Mouse (Mus musculus): ENCODE results near the gene Angptl2.

Gene Angptl2

DNA sequence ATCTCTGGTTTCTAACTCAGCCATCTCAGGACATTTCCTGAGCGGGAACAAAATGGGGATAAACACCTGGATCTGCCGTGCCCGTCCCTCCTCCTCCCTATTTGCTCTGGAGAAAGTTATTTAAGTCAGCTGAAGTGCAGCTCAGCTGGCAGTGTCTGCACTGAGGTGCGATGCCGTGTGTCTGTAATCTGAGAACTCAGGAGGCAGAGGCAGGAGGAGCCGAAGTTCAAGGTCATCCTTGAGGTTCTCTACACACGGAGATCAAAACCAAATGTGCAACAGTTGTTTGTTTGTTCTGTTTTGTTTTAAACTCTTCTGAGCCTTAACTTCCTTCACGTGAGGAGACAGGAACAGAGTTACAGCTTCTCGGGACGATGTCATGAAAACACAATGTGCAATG is 14.8 kb downstream of the Angptl2 start:
- no peak for DNase-seq (ENCODE audit: low read depth)

DNA sequence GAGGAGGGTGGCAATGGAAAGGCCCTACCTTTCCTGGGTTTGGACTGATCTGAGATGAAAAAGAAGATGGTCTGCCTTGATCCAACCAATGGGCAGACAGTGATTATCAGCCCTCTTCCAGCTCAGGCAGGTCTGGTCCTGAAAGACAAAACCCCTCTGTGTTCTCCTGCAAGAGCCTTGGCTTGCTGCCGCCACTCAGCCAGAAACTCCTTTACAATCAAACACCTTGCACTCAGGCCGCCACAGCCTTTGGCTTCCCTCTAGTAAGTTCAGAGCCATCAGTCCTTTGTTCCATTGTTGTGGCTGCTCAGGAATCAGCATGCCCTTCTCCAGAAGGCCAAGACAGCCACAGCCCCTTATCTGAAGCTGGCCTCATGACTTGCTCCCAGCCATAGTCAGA is 15.9 kb downstream of the Angptl2 start:
- no peak for DNase-seq (ENCODE audit: low read depth)

DNA sequence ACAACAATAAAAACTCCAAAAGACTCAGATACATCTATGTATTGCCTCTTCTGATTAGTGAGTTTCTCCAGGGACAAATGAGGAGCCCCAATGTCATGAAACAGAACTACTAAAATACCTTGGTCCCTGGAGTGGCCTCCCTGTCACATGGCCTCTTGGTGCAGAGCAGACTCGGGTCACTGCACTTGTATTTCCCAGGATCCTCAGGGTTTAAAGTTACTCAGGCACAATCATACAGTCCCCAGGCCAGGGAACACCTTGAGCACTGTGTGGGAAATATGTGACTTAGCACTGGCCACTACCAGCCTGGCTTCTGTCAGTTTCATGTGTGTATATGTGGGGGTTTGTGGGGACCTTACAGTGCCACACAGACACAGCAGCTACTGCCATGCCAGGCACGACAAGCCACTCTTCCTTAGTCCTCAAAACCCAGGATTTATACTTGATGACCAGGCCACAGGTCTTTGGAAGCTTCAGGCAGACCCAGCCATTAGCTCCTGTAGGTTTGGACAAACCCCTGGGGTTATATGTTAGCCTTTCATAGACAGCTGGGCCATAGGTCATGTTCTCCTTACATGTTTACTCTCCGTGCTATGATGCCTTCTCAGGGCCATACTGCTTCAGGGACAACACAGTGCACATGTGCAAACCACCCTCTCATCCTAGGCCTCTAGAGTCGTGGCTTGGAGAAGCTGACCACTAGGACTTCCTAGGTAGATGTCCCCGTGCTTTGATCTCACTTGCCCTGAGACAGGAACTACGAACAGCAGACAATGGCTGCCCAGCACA is 17.1 kb downstream of the Angptl2 start:
- DNase-seq (ENCODE audit: low read depth): no peak

DNA sequence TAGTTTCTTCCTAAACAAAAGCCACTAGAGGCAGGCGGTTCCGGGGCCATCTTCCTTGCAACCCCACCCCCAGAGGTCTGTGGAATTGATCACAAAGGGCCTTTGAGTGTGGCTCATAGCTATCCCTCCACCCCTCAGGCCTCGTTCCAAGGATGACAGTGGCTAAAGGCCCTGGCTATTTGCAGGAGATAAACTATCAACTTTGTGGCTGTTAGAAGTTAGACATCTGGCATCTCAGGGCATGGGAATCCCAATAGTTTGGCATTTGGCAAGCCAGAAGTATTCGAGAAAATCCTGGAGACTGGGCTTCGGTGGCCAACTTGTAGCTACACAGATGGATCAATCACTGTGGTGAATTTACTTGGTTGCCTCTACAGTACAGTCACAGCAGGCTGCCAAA is 18.0 kb downstream of the Angptl2 start:
- no peak for DNase-seq (ENCODE audit: low read depth)

DNA sequence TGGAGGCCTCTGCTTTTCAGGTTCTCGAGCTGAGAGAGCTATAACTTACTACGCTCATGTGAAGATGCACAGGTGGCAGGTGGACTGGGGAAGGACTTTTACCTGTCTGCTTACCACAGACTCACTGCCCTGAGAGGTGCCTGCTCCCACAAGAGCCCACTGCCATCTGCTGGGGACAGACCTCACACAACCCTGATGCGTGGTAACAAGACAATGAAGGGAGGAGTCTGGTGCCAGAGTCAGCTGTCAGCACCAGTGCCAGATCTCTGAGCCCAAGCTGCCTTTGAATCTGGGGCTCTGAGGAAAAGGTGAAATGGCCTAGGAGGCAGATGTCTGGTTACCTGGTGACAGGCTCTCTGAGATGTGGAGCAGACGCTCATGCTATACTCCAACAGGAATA is 19.0 kb downstream of the Angptl2 start:
- DNase-seq (ENCODE audit: low read depth): no peak

DNA sequence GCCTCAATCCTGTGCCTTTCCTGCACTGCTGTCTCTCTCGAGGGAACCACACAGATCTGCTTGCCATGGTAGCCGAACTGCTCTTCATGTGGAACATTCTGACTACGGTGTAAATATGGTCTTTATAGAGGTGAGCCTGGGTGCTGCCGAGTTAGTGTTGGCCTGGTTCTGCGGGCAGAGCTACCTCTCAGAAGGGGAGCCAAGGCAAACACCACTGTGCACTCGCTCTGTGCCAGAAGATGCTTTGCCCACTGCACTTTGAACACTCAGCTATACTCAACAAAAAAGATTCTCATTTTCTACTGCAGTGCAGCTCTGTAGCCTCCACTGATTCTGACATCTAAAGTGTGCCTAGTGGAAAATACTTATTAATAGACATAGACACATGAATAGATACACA is 21.7 kb downstream of the Angptl2 start:
- DNase-seq (ENCODE audit: low read depth): no peak

DNA sequence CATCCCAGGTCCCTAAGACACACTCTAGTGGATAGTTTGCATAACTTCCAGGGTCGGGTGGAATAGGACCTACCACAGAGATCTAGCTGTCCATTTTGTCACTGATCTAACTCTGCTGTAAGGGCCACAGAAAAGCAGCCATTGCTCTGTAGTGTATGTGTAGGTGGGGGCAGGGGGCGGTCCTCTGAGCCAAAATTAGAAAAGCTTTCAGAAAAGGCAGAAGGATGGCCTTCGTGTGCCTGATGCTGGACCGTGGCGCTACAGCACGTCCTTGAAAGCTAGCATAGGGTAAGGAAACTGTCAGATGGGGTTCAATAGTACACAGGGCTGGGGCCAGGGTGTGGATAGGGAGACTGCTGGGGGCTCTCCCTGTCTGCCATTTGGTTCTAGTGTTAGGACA is 29.0 kb downstream of the Angptl2 start:
- no peak for DNase-seq (ENCODE audit: low read depth)

DNA sequence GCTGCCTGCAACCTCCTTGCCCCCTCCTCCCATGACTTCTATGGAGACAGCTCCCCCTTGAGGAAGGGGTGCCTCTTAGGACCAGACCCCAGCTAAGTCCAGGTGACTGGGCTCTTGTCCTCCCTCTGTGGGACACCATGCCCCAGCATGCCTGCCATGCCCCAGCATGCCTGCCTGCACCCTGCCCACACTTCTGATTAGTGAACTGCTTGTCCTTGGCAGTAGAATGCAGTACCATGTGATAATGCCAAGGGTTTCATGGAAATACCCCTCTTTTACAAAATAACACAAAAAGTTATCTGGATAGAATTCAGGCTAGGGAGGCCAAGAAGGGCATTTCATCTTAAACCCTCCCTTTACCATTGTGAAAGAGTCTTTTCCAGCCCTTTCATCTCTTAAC is 29.5 kb downstream of the Angptl2 start:
- DNase-seq (ENCODE audit: low read depth): no peak

DNA sequence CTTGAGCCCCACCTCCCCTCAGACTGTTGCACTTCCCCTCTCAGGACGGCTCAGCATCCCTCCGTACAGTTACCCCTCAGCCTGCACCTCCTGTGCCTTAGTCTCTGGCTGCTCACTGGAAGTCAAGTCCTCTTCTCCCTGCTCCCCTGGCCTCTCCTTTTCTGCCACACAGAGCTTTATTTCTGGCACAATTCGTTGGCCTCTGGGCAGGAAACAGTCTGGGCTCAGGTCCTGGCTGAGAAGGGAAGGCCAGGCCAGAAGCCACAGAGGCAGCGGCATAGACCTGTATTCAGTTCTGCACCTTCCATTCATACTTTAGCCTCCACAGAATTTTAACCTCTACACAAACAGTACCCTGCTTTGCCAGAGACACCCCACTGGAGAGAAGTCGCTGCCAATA is 31.0 kb downstream of the Angptl2 start:
- DNase-seq (ENCODE audit: low read depth): no peak

DNA sequence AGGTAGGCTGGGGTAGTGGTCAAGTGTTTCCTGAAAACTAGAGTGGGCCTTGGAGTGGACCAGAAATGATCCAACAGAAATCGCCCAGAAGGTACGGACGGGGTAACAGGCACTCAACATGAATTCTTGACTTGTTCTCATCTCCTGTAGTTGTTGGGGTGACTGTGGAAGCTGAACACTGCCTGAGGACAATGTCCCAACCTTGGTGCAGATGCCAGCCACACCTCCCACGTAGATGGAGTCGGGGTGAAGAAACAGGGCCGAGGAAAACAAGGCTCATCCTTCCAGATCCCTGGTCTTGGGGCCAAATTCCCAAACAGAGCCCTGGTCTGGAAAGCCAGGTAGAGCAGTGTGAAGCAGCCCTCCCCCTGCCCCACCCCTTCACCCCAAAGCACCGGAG is 32.7 kb downstream of the Angptl2 start:
- no peak for DNase-seq (ENCODE audit: low read depth)

DNA sequence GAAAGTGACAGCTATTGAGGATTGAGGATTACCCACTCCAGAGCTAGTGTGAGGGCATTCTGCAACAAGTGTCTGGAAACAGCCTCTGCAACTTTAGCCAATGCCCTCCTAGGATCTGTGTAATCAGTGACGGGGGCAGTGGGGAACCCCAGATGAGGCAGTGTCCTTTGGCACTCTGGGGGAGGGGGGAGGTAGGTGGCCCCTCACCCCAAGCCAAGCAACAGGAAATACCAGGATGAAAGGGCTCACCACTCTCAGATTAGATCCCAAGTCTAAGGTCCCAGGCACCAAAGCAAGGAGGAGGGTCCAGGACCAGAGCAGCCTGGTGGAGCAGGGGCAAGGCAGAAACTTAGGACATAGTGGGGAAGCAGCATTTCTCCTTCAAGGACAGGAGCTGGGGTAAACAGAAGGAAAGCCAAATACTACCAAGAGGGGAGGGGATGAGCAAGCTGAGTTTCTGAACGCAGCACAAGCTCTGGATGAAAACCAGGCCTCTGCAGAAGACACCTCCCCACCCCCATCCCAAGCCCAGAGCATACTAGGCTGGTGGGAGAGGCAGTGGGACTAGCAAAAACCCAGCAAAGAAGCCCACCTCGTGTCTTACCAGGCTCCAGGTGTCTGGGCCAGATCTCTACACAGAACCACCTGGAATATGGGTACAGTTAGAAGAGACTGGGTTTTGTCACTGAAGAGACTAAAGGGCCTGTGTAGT is 34.2 kb downstream of the Angptl2 start:
- no peak for DNase-seq (ENCODE audit: low read depth)

DNA sequence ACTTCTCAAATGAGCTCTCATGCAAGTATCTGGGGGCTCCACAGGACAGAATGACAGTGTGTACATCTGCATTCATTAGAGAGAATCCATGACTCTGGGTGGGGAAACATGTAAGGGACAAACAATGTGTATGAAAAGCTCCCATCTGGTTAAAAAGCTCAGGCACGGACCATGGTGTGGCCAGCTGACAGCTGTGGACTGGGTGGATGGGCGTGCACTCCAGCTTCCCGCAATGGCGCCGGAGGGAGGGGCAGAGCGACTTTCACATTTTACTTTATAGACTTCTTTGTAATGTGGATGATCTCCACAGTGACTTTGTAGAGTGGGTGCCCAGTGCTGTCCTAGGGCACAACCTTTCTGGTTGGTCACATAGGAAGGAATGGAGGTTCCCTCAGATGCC is 36.9 kb downstream of the Angptl2 start:
- no peak for DNase-seq (ENCODE audit: low read depth)

DNA sequence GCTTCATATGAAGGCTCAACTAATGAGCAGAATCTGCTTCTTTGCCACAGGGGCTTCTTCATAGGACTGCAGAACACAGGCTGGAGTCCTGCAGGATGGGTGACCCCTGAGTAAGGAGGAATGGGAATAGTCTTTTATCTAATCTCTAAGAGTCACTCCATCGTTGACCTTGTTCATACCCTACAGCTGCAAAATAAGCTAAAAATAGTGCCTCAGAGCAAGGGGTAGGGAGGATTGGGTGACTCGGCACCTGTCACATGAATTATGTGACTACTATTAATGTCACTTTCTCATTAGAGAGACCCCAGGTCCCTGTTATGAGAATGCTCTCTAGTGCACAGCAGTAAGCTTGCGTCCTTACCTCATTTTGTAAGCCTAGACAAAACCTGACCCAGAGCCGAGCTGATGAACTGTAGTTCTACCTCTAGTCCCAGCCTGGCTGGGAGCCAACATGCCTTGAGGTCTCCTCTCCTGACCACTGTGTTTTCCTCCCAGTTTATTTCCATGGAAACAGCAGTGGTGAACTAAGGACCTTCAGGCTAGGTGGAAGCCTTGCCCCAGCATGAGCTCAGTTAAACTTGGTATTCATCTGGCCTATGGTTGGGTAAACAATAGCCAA is 37.8 kb downstream of the Angptl2 start:
- DNase-seq (ENCODE audit: low read depth): no peak

DNA sequence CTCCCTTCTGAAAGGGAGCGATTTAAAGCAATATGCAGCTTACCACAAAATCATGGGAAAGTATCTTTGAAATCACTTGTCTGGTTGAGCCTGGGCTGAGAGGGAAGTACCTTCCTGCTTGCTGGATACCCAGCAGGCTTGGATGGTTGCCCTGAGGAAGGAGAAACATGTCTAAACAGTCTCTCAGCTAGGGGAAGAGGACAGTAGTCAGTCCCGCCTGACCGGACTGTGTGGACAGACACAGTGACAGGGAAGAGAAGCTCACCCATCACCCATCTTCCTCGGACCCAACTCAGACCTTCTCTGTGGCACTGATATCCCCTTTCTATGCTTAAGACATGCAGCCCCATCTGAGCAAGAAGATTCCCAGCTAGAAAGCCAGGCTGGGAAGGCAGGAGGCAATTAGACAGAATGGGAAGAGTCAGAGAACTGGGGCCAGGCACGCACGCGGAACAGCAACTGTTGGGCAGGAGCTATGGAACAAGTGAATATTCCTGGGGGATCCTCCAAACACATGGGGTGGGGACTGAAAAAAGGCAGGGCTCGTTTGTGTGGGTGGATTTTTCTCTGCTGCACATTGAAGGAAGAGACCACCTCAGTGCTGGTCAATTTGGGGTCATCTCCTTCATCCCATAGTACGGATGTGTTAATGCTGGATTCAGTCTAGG is 38.6 kb downstream of the Angptl2 start:
- no peak for DNase-seq (ENCODE audit: low read depth)

DNA sequence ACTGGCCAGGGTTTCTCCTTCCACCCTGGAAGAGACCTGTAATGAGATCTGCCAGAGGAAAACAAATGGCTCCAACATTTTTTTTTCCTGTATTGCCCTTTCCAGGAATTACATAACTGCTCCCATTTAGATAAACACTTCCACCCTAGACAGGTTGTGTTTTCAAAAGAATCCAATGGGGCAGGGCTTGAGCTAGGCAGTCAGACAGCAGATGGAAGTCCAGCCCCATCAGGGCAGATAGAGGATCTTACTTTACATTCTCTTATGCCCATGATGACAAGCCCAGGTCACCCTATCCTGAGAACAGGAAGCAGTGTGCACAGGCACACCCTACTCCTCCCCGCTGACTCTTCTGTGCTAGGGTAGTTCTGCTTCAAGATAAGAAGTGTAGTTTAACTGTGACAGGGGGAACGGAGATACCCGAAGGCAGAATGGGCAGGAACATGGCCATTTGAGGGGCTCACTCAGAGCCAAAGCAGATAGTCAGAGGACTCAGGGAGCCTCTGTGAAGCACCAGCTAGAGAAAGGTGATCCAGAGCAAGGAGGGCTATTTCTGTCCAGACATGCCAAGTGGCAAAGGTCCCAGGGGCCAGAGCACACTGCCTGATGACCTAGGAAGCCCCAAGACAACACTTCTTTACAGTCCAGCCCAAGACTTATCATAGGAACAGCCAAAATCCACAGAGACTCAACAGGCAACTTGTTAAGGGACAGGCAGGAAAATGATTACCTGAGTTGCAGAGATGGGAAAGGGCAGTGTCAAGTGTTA is 41.1 kb downstream of the Angptl2 start:
- DNase-seq (ENCODE audit: low read depth): no peak

DNA sequence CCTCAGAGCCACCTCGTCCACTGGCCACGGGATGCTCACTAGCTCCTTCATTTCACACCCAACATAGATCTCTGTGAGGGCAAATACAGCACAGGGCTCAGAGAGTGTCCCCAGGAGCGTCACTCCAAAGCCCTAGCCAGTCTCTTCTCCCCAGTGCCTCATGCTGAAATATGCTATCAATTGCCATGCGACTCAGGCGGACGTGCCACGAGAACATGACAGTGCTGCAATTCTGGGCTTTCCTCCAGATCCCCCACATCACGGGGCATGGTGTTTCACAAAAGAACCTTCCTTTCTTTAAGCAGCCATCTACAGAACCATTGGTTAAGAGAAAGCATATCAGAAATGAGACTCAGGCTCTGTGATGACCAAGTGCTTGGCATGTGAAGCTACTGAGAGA is 44.9 kb downstream of the Angptl2 start:
- DNase-seq (ENCODE audit: low read depth): no peak

DNA sequence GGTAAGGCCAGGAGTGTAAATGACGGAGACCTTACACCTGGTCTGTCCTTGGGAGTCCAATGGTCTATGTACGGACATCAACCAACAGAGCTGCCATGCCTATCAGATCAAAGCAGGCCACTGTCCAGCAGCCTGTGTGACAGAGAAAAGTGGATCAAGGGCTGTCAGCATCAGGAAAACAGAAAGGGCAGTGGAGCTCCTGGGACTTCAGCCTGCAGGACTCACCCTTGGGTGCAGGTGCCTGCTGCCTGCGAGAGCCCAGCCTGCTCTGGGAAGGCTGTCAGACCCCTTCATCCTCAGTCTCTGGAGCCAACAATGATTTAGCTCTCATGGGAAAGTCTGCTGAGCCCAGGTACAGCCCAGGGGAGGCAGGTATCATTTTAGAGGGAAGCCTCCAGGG is 45.6 kb downstream of the Angptl2 start:
- DNase-seq (ENCODE audit: low read depth): no peak

DNA sequence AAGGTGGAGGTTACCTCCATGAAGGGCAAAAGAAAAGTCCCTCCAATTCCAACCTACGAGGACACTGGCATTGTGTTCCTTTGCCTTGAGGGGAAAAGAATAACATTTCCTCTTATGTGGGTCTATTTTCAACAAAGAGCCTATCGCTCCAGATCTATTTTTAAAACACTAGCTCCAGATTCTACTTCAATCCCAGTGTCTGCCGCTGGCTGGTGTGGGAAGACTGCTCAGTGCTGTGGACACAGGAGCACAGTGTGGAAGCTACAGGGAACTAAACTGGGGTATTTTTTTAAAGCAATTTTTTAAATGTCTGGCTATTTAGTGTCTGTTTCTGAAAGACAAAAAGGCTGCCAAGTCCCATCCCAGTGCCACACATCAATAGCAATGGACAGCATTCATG is 49.9 kb downstream of the Angptl2 start:
- DNase-seq (ENCODE audit: low read depth): no peak

DNA sequence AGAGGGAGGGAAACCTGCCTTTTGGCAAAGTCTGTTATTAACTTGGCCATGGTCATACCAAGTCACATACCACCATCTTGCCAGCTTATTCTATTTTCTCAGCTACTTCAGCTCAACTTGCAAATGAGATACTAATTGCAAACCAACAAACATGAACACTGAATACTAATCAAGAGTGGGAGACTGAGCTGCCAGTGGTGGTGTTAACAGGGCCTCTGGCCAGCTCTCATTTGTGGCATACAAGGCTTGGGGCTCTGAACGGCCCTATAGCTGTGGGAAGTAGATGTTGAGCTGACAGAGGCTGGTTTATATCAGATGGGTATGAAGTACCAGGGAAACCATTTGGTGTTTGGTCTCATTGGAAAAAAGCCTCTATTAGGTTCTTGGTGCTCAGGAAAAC is 51.2 kb downstream of the Angptl2 start:
- no peak for DNase-seq (ENCODE audit: low read depth)

DNA sequence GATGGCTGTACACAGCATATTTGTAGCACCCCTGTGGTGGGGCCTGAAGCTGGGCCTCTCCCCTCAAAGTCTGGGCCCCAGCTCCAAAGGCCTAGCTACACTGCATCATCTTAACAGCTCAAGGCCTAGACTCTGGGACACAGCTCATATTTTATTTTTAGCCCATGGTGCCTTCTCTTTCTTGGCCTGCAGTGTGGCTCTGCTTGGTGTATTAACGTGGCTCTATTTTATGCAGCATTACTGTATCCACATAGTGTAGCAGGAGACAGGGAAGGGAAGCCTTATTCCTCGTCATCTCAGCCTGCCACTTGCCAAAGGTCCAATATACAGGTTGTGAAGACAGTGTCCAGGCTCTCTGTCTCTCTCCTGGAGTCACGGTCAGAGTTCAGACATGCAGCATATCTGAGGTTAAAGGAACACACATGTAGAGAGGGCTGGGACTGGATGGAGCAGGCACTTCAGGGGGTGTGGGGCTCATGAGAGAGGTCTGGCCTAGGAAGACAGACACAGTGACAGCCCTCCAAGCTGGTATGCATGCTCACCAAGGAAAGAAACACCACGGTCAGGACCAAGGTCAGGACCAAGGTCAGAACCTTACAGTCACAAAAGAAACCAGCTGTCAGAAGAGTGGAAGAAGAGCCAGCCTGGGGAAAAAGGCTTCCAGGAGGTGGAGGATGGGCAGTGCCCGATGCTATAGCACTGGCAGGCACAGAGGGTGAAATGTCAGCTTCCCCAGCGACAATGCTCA is 52.7 kb downstream of the Angptl2 start:
- DNase-seq (ENCODE audit: low read depth): no peak

DNA sequence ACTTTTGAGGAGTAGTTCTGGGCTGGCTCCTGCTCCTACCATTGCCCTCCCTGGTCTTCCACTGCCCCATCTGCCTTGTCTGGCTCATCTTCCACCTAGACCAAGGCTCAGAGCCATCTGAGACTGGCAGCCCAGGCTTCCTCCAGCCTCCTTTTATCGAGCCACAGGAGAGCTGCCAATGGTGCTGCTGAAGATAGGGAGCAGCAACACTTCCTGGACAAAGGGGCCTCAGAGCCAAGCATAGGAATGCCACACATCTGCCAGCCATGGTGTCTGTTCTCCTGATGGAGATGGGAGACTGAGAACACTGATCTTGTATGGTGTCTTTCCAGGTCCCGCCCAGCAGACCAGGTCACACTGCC is 53.2 kb downstream of the Angptl2 start:
- DNase-seq (ENCODE audit: low read depth): no peak
